Mouse (Mus musculus): ENCODE data around the gene Tbc1d9. TPM values are rescaled to one million over a fixed set of nuclear protein-coding genes. Genes with fewer than 3 reads are reported as not detected.

The Tbc1d9 gene
- polyA plus RNA-seq (2015; fragmentation: Nextera tagmentation; extraction: Ambion mirVana) = 1.3 and 1.6 TPM in 2 replicates

DNA sequence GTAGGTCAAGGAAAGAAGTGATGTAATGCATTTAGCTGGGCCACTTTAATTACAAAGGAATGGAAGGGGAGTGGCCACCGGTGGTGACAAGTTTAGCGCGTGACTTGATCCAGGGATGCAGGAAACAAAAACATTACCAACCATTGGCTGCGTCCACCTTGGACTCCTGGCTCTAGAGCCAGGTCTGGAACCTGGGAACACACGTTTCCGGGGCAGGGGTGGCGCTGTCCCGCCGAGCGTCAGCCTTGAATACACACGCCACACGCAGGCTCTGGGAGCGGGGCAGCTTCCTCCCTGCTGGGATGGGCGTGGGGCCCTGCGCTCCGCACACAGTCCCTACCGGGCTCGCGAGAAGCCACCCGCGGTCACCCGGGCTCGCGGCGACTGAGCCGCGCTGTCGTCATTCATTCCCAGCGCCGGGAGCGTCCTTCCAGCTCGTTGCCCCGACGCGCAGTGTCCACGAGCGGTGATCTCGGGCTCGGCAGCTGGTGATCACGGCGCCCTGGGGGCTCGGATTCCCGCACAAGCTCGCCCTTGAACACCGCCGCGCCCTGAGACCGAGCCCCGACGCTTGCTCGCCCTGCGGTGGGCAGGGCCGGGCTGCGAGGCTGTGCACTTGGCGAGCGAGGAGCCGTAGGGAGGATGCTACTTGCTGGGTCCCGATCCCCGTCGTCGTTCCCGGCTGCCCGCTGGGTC lies at the start of gene Tbc1d9:
Tbc1d9 (plus strand) TSS at position 118 of the 696 bp plus-strand sequence.
- peak; percentile 96 for ATAC-seq
- Histone ChIP-seq H3K4me1 (ENCODE audit: control insufficient read depth, insufficient read depth, low read length) (no peaks in the 10 kb centered on the region; the same call in 1 of the 2 replicates), H3K27ac (ENCODE audit: low read length) (peak within 1 kb of the TSS; percentile 81), H3K4me3 (ENCODE audit: low read length) (peak within 1 kb of the TSS; percentile 79), H3K9ac (ENCODE audit: low read depth, low read length) (peak within 1 kb of the TSS; percentile 90), H3K36me3 (ENCODE audit: control insufficient read depth, insufficient read depth, low read length) (no peaks in the 10 kb centered on the region), H3K9me3 (ENCODE audit: control insufficient read depth, low read length) (no peaks in the 10 kb centered on the region), H3K27me3 (replicated peaks; ENCODE audit: control insufficient read depth, insufficient read depth, low read length) (no peaks in the 10 kb centered on the region), H3K4me2 (ENCODE audit: low read depth, low read length) (peak within 1 kb of the TSS; percentile 92)
- under 1% methylated on average over 63 of the region's 63 CpGs for WGBS

GRCm38 (mm10) chr8:83135086-83135485 lies 30.1 kb upstream of the Tbc1d9 start:
- Histone ChIP-seq H3K36me3 (ENCODE audit: control insufficient read depth, insufficient read depth, low read length) (no peaks in the 10 kb centered on the region), H3K27me3 (replicated peaks; ENCODE audit: control insufficient read depth, insufficient read depth, low read length) (no peaks in the 10 kb centered on the region), H3K4me1 (ENCODE audit: control insufficient read depth, insufficient read depth, low read length) (peaks cover 4% of the 10 kb centered on the region), H3K27ac (ENCODE audit: low read length) (no peak overlapping the region), H3K9ac (ENCODE audit: low read depth, low read length) (no peak overlapping the region), H3K4me2 (ENCODE audit: low read depth, low read length) (no peak overlapping the region), H3K9me3 (ENCODE audit: control insufficient read depth, low read length) (no peaks in the 10 kb centered on the region), H3K4me3 (ENCODE audit: low read length) (no peak overlapping the region)
- WGBS = 53% methylated on average over 2 of the region's 2 CpGs
- ATAC-seq = no peak

DNA sequence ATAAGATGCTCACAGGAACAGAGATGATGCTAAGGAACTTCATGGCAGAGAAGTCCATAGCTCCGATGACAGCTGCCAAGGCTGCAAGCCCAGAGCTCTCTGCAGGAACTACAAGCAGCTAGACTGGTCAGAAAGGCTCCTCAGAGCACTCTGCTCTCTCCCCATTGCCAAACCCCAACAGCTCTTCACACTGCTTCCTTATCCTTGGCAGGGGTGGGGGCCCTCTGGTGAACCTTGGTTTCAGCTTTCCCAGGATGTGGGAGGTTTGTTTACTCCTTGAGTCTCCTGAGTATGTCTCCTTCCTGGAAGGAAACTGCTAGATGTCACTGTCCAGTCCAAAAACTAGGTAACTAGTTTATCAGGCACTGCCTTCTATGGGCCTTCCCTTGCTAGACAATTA lies 25.1 kb upstream of the Tbc1d9 start:
- Histone ChIP-seq H3K27me3 (replicated peaks; ENCODE audit: control insufficient read depth, insufficient read depth, low read length) (no peaks in the 10 kb centered on the region), H3K9ac (ENCODE audit: low read depth, low read length) (no peak overlapping the region), H3K4me3 (ENCODE audit: low read length) (no peak overlapping the region), H3K4me2 (ENCODE audit: low read depth, low read length) (no peak overlapping the region), H3K4me1 (ENCODE audit: control insufficient read depth, insufficient read depth, low read length) (peaks cover 6% of the 10 kb centered on the region), H3K9me3 (ENCODE audit: control insufficient read depth, low read length) (no peaks in the 10 kb centered on the region), H3K27ac (ENCODE audit: low read length) (peak overlapping the region; percentile 28; the same call in 1 of the 2 replicates), H3K36me3 (ENCODE audit: control insufficient read depth, insufficient read depth, low read length) (no peaks in the 10 kb centered on the region)
- 72% methylated on average over 1 of the region's 1 CpGs for WGBS
- ATAC-seq = peak; percentile 87

DNA sequence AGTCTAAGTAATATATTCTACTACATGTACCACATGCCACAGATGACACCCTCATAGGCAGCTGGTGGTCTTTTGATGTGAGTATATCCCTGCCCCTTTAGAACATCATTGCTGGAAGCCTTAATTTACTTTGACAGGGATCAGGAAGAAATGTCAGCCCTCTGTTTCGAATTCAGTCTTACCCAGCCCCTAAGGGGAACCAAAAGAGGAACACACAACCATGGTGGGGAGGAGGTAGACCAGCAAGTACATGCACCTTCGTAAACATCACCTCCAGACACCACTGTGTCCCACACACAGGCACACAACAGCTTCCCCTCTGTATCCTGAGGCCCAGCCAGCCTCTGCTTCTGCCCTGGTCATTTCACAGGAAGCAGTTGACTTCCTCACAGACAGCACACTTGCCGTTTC lies 24.4 kb upstream of the Tbc1d9 start:
- H3K27me3 ChIP-seq (replicated peaks; ENCODE audit: control insufficient read depth, insufficient read depth, low read length) = no peaks in the 10 kb centered on the region
- H3K4me3 ChIP-seq (ENCODE audit: low read length) = no peak overlapping the region
- H3K4me2 ChIP-seq (ENCODE audit: low read depth, low read length) = no peak overlapping the region
- no peaks in the 10 kb centered on the region for H3K9me3 ChIP-seq (ENCODE audit: control insufficient read depth, low read length)
- 69% methylated on average over 3 of the region's 3 CpGs for WGBS
- ATAC-seq = peak; percentile 44; the same call in 1 of the 2 replicates
- H3K9ac ChIP-seq (ENCODE audit: low read depth, low read length) = no peak overlapping the region
- H3K36me3 ChIP-seq (ENCODE audit: control insufficient read depth, insufficient read depth, low read length) = no peaks in the 10 kb centered on the region
- H3K27ac ChIP-seq (ENCODE audit: low read length) = peak overlapping the region; percentile 41; the same call in 1 of the 2 replicates
- peaks cover 6% of the 10 kb centered on the region for H3K4me1 ChIP-seq (ENCODE audit: control insufficient read depth, insufficient read depth, low read length)

DNA sequence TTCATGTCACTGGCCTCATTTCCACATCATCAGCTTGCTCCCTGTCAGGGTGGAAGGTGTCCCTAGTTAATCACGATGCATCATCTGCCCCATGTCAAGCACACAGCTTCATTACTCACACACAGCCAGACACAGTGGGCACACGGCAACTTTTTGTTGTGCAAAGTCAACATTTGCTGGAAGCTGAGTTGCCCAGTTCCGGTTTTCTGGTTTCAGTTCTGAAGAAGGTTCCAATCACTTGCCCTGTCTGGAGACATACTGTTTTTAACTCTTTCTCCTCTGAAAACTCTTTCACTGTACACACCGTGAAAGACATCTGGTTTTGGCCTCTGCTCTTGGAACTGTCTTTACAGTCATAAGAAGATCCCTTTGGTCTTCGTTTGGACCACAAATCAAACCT lies 23.8 kb upstream of the Tbc1d9 start:
- Histone ChIP-seq H3K9ac (ENCODE audit: low read depth, low read length) (no peak overlapping the region), H3K4me1 (ENCODE audit: control insufficient read depth, insufficient read depth, low read length) (peaks cover 6% of the 10 kb centered on the region), H3K4me3 (ENCODE audit: low read length) (no peak overlapping the region), H3K27me3 (replicated peaks; ENCODE audit: control insufficient read depth, insufficient read depth, low read length) (no peaks in the 10 kb centered on the region), H3K36me3 (ENCODE audit: control insufficient read depth, insufficient read depth, low read length) (no peaks in the 10 kb centered on the region), H3K9me3 (ENCODE audit: control insufficient read depth, low read length) (no peaks in the 10 kb centered on the region), H3K4me2 (ENCODE audit: low read depth, low read length) (no peak overlapping the region), H3K27ac (ENCODE audit: low read length) (no peak overlapping the region)
- no peak for ATAC-seq
- 67% methylated on average over 5 of the region's 5 CpGs for WGBS

- Histone ChIP-seq H3K4me1 (ENCODE audit: control insufficient read depth, insufficient read depth, low read length) (peaks cover 6% of the 10 kb centered on the region), H3K9ac (ENCODE audit: low read depth, low read length) (no peak overlapping the region), H3K4me2 (ENCODE audit: low read depth, low read length) (no peak overlapping the region), H3K27me3 (replicated peaks; ENCODE audit: control insufficient read depth, insufficient read depth, low read length) (no peaks in the 10 kb centered on the region), H3K27ac (ENCODE audit: low read length) (no peak overlapping the region), H3K4me3 (ENCODE audit: low read length) (no peak overlapping the region), H3K9me3 (ENCODE audit: control insufficient read depth, low read length) (no peaks in the 10 kb centered on the region), H3K36me3 (ENCODE audit: control insufficient read depth, insufficient read depth, low read length) (no peaks in the 10 kb centered on the region)
- no peak for ATAC-seq
- 97% methylated on average over 4 of the region's 4 CpGs for WGBS
These were observed 20.6 kb upstream of the Tbc1d9 start for GRCm38 (mm10) chr8:83144601-83145000.

- H3K9me3 ChIP-seq (ENCODE audit: control insufficient read depth, low read length) = no peaks in the 10 kb centered on the region
- no peak overlapping the region for H3K4me3 ChIP-seq (ENCODE audit: low read length)
- H3K4me1 ChIP-seq (ENCODE audit: control insufficient read depth, insufficient read depth, low read length) = no peaks in the 10 kb centered on the region
- H3K27me3 ChIP-seq (replicated peaks; ENCODE audit: control insufficient read depth, insufficient read depth, low read length) = no peaks in the 10 kb centered on the region
- no peak for ATAC-seq
- no peak overlapping the region for H3K9ac ChIP-seq (ENCODE audit: low read depth, low read length)
- 46% methylated on average over 3 of the region's 3 CpGs for WGBS
- no peaks in the 10 kb centered on the region for H3K36me3 ChIP-seq (ENCODE audit: control insufficient read depth, insufficient read depth, low read length)
- H3K4me2 ChIP-seq (ENCODE audit: low read depth, low read length) = no peak overlapping the region
- no peak overlapping the region for H3K27ac ChIP-seq (ENCODE audit: low read length)
These were observed 19.7 kb upstream of the Tbc1d9 start for GRCm38 (mm10) chr8:83145421-83145820.

- Histone ChIP-seq H3K27me3 (replicated peaks; ENCODE audit: control insufficient read depth, insufficient read depth, low read length) (no peaks in the 10 kb centered on the region), H3K4me3 (ENCODE audit: low read length) (no peak overlapping the region), H3K9ac (ENCODE audit: low read depth, low read length) (no peak overlapping the region), H3K4me2 (ENCODE audit: low read depth, low read length) (no peak overlapping the region), H3K9me3 (ENCODE audit: control insufficient read depth, low read length) (no peaks in the 10 kb centered on the region), H3K36me3 (ENCODE audit: control insufficient read depth, insufficient read depth, low read length) (no peaks in the 10 kb centered on the region), H3K27ac (ENCODE audit: low read length) (no peak overlapping the region), H3K4me1 (ENCODE audit: control insufficient read depth, insufficient read depth, low read length) (no peaks in the 10 kb centered on the region)
- no peak for ATAC-seq
- WGBS = 81% methylated on average over 6 of the region's 6 CpGs
These were observed 16.0 kb upstream of the Tbc1d9 start for GRCm38 (mm10) chr8:83149124-83149523.

GRCm38 (mm10) chr8:83152055-83152454 lies 13.1 kb upstream of the Tbc1d9 start:
- no peak for ATAC-seq
- no peaks in the 10 kb centered on the region for H3K27me3 ChIP-seq (replicated peaks; ENCODE audit: control insufficient read depth, insufficient read depth, low read length)
- H3K4me2 ChIP-seq (ENCODE audit: low read depth, low read length) = no peak overlapping the region
- WGBS = 71% methylated on average over 1 of the region's 2 CpGs
- H3K9ac ChIP-seq (ENCODE audit: low read depth, low read length) = no peak overlapping the region
- H3K4me3 ChIP-seq (ENCODE audit: low read length) = no peak overlapping the region
- no peak overlapping the region for H3K27ac ChIP-seq (ENCODE audit: low read length)
- H3K9me3 ChIP-seq (ENCODE audit: control insufficient read depth, low read length) = no peaks in the 10 kb centered on the region
- no peaks in the 10 kb centered on the region for H3K36me3 ChIP-seq (ENCODE audit: control insufficient read depth, insufficient read depth, low read length)
- peaks cover 4% of the 10 kb centered on the region; the same call in 1 of the 2 replicates for H3K4me1 ChIP-seq (ENCODE audit: control insufficient read depth, insufficient read depth, low read length)

Measured in intestine, embryonic 16.5 days (tissue).